Mouse (Mus musculus) embryo, embryonic 10 days (tissue): Measurements from ENCODE around the gene Rdh9.
A peak's percentile ranks its signal among the peaks of the same experiment; 100 is the strongest.

ENCODE experiments used
- DNase-seq: peaks from one replicate; pipeline ENCODE4 v3.0.0-alpha.2; 2015; ENCODE audit warnings: low spot score

Gene Rdh9

DNA sequence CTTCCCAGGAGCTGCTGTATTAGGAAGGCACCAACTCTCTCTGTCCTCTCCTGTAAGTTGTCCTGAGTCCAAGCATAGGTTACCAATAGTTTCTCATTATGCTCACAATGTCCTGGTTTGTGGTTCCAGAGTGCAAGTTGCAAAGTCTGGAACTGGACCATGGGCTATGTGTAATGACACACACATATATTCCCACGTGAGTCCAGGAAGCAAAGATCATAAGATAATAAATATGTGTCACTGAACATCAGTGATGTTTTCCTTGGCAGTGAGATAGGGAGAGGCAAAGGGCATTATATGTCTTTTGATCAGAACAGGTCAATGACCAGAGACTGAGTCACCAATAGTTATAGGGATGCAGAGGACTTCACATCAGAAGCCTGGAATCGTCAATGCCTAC lies at the start of gene Rdh9:
TSS of gene Rdh9 (plus strand) at position 376 of the 400 bp plus-strand sequence.
- no peak for DNase-seq

- DNase-seq, result no peak
These were observed 47.7 kb upstream of the Rdh9 start for GRCm38 (mm10) chr10:127728437-127728836.

DNA sequence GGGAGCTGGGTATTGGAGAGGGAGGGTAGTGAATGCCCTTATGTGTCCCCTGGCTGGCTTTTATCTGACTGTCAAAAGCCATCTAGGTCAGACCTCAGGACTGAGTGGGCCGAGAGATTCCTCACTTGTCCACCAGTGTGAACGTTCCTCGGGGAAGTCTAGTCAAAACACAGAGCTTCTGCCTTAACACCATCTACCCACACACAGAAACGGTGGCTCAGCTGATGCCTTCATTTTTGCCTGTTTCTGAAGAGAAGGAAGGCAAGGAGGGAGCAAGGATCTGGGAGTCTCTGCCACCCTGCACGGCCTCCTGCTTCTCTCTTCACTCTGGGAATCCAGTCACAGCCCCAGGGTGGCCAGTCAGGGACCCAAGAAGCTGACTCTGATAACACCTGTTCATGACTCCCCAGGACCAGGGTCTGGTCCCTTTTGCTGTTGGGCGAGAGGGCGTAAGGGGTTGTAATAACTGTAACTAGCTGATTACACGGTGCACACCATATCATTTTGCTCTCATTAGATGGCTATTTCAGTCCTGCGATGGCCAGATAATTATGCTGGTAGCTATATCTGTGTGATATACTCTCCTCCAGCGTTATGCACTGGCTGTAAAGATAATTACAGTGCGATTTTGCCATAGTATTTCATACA lies 45.8 kb upstream of the Rdh9 start:
- no peak for DNase-seq

DNA sequence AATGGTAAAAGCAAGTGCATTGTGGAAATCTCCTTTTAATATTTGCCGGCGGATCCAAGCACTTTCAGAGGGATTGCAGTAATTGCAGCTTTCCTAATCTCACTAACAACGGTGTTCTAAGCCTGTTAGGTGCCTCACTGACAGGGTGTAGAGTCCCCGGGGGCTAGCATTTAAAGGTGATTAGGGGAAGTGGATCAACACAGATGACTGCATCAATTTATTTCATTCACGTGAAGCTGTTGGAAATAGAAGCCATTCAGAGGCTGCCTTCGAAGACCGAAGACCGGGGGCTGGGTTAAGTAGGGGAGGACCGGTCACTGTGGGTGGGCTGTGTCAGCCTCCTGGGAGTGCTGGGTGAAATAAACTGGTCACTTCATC lies 45.3 kb upstream of the Rdh9 start:
- no peak for DNase-seq

- DNase-seq, result no peak
These were observed 44.8 kb upstream of the Rdh9 start for GRCm38 (mm10) chr10:127731397-127731796.

- peak; percentile 52 for DNase-seq
These were observed 41.8 kb upstream of the Rdh9 start for GRCm38 (mm10) chr10:127734434-127734833.

GRCm38 (mm10) chr10:127736266-127736665 lies 39.9 kb upstream of the Rdh9 start:
- DNase-seq, result no peak

- no peak for DNase-seq
These were observed 39.3 kb upstream of the Rdh9 start for GRCm38 (mm10) chr10:127736916-127737315.

DNA sequence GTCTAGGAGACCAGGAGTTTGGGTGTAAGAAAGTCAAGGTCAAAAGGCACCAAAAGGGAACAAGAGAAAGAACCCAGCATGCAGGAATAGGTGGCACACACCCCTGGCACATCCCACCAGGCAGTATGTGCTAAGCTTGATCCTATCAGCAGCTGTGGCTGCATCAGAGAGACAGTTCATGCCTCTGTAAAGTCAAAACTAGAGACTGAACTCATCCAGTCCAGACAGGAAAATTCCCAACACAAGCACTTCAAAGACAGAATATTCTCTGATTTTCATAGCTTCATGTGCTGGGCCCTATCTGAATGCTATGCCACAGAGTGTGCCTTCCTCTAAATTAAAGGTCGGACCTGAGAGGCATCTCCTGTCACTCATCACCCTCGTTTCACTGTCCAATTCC lies 38.6 kb upstream of the Rdh9 start:
- DNase-seq, result no peak

- DNase-seq, result peak; percentile 64
These were observed 37.9 kb upstream of the Rdh9 start for GRCm38 (mm10) chr10:127738151-127738882.

GRCm38 (mm10) chr10:127739083-127739660 lies 37.0 kb upstream of the Rdh9 start, which contains the start of gene Zbtb39:
Gene Zbtb39 (plus strand): TSS chr10:127739538.
- DNase-seq, result peak; percentile 69

GRCm38 (mm10) chr10:127739661-127740161 lies 36.5 kb upstream of the Rdh9 start:
- peak; percentile 44 for DNase-seq

GRCm38 (mm10) chr10:127744661-127745060 lies 31.5 kb upstream of the Rdh9 start:
- peak; percentile 46 for DNase-seq

DNA sequence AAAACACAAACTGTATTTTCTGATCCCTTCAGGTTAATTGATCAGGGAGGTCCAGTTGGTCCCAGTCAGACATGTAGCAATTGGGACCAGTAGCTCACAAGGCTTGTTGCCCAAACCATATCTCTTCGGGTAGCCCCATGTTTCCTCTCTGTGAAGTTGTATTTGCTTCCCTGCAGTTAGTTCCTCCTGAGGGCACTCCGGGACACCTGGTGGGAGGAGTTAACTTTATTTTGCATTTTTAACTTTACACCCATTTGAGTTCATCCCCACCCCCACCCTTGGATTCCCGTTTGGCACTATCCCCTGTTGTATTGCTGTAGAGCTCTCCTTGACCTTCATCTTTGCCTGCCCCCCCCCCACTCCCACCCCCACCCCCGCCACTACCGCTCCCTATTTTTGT lies 30.3 kb upstream of the Rdh9 start:
- DNase-seq, result no peak

GRCm38 (mm10) chr10:127747254-127747653 lies 28.9 kb upstream of the Rdh9 start:
- DNase-seq, result no peak

- peak; percentile 45 for DNase-seq
These were observed 27.2 kb upstream of the Rdh9 start for GRCm38 (mm10) chr10:127748847-127749612.

DNA sequence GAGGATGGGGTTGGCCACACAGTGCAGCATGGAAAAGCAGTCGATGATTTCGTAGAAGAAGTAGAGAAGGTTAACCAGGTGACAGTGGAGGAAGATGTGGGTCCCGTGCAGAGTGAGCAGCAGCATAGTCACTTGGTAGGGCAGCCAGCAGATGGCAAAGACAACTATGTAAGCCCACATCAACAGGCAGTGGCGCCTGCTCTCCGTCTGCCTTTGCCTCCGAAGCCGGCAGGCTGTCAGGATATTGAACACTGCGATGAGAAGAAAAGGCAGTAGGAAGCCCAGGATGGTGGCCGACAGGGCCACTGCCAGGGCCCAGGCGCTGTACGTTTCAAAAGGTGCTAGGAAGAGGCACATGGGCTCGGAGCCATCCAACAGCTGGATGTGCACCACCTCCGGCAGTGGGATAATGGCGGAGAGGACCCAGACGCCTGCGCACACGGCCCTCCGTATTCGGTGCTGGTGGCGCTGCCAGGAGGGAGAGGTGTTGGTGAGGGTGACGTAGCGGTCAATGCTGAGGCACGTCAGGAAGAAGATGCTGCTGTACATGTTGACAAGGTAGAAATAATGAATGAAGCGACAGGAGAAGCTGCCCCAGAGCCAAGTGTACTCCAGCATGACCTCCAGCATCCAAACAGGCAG lies 25.9 kb upstream of the Rdh9 start:
- DNase-seq, result no peak

DNA sequence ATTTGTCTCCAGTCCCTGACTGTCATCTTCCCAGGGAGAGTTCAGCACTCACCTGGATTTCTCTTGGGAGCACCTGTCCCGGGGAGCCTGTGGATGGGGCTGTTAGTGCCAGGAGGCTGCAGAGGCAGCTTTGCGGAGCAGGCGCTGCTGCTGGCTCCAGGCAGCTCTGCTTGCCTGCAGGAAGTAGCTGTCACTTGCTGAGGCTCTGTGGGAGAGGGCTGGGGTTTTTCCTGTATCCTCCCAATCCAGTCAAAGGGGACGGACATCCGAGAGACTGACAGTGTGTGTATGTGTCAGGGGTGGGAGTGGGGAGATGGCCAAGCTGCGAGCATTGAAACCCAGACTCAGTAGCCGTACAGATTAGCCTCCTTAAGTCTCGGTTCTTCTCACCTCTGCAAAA lies 24.6 kb upstream of the Rdh9 start, which contains the start of gene Gpr182:
TSS of gene Gpr182 (minus strand) at position 185 of the 400 bp plus-strand sequence.
- DNase-seq, result no peak

DNA sequence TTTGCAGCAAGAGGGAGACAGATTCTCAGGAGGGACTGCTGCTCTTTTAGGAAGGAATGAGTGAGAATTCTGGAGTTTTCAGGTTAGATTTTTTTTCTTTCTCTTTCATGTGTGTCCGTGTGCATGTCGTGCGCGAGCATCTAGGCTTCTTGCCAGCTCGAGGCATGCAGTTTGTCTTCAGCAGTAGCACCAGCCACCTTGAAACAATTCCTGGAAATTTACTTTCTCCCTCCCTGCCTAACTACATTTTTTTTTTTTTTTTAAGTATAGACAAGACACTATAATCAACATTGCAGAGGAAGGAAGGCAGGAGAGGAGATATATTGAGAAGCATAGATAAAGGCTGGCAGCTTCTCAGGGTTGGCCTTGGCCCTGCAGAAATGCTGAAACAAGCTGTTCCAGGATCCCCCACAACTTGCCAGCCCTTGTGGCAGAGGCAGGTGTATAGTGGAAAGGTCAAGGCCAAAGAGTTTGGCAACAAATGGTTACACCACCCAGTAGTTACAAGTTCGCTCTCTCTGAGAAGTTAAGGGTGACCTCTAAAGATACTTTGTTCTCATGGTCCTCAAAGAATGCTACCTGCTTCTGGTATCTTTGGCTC lies 21.5 kb upstream of the Rdh9 start:
- DNase-seq, result no peak

DNA sequence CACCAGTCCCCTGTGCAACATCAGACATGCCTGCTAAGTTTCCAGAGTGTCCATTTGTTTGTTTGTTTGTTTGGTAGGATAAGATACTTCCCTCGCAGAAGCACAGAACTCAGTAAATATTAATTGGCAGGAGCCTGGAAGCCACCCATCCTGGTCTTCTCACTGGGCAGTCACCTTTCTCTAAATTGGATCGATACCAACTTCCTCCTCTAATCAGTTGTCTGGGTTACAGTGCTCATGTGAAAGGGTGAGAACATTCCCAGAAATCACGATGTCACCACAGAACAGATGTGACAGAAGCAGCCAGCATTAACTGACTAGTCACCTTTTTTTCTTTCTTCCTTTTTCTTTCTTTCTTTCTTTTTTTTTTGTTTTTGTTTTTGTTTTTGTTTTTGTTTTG lies 20.9 kb upstream of the Rdh9 start:
- no peak for DNase-seq

- DNase-seq, result peak; percentile 25
These were observed 20.3 kb upstream of the Rdh9 start for GRCm38 (mm10) chr10:127755770-127756468.
